Mouse (Mus musculus) megakaryocyte, embryonic 14.5 days (primary cell): ENCODE measurements around the gene Ddb1. TPM values are rescaled to one million over a fixed set of nuclear protein-coding genes. Genes with fewer than 3 reads are reported as not detected.

Source experiments
- H3K27me3 ChIP-seq: replicated peaks from 2 replicates; pipeline ENCODE3; 2012; ENCODE audit warnings: inconsistent platforms
- H3K36me3 ChIP-seq: replicated peaks from 2 replicates; pipeline ENCODE3; 2012; ENCODE audit warnings: low read length, inconsistent platforms, mixed read lengths
- H3K4me1 ChIP-seq: 2 replicates; pipeline ENCODE4 v1.6.1; 2012; ENCODE audit warnings: inconsistent platforms
- H3K4me3 ChIP-seq: replicated peaks from 2 replicates; pipeline ENCODE3; 2012; ENCODE audit warnings: moderate library complexity, mild to moderate bottlenecking, inconsistent platforms
- H3K9me3 ChIP-seq: 2 replicates; pipeline ENCODE4 v1.6.1; 2012; ENCODE audit warnings: inconsistent platforms
- FLI1 ChIP-seq: IDR thresholded peaks from 2 replicates; pipeline ENCODE4 v1.6.1; 2012; ENCODE audit warnings: low read length, inconsistent platforms, mixed read lengths
- GATA1 ChIP-seq: IDR thresholded peaks from 3 replicates; pipeline ENCODE4 v1.6.1; 2012; ENCODE audit warnings: mixed read lengths, low read length, inconsistent platforms, borderline replicate concordance
- polyA plus RNA-seq: library from polyadenylated mRNA; stranded (reverse); fragments of >175 nt; gene quantifications from 2 replicates; pipeline ENCODE4 v1.2.3, GENCODE M21; 2012; ENCODE audit warnings: low replicate concordance; ENCODE audit not compliant: insufficient read depth

Ddb1 gene
- polyA plus RNA-seq, 1 experiment, result 9.8 TPM

- Histone ChIP-seq H3K9me3 (no peaks in the 10 kb centered on the region), H3K4me1 (peaks cover 68% of the 10 kb centered on the region), H3K36me3 (peaks cover 51% of the 10 kb centered on the region), H3K4me3 (peak overlapping the region; percentile 97), H3K27me3 (no peaks in the 10 kb centered on the region)
- no peak for TF ChIP-seq GATA1
- TF ChIP-seq FLI1, result no peak
Measured at GRCm38 (mm10) chr19:10605901-10606622, 935 bp downstream of the Ddb1 start.

- no peak overlapping the region for H3K4me3 ChIP-seq
- peaks cover 72% of the 10 kb centered on the region for H3K36me3 ChIP-seq
- TF ChIP-seq FLI1, result no peak
- H3K9me3 ChIP-seq, result no peaks in the 10 kb centered on the region
- H3K27me3 ChIP-seq, result no peaks in the 10 kb centered on the region
- H3K4me1 ChIP-seq, result peaks cover 42% of the 10 kb centered on the region
Measured at GRCm38 (mm10) chr19:10608573-10609240, 3.6 kb downstream of the Ddb1 start.

- H3K36me3 ChIP-seq, result peaks cover 35% of the 10 kb centered on the region
- H3K4me3 ChIP-seq, result peak within 1 kb of the TSS; percentile 84
- TF ChIP-seq GATA1, result no peak
- TF ChIP-seq FLI1, result no peak
- H3K4me1 ChIP-seq, result peaks cover 26% of the 10 kb centered on the region
- peaks cover 33% of the 10 kb centered on the region for H3K27me3 ChIP-seq
- no peaks in the 10 kb centered on the region for H3K9me3 ChIP-seq
Measured at GRCm38 (mm10) chr19:10634106-10634871, 29.2 kb downstream of the Ddb1 start, which contains the start of gene Vwce. TSS of gene Vwce (plus strand) at chr19:10634213.

GRCm38 (mm10) chr19:10634872-10635318, 29.8 kb downstream of the Ddb1 start:
- H3K4me3 ChIP-seq, result peak overlapping the region; percentile 84
- H3K36me3 ChIP-seq, result peaks cover 29% of the 10 kb centered on the region

GRCm38 (mm10) chr19:10637840-10638239, 32.7 kb downstream of the Ddb1 start:
- Histone ChIP-seq H3K4me1 (peaks cover 53% of the 10 kb centered on the region), H3K4me3 (no peak overlapping the region), H3K36me3 (peaks cover 3% of the 10 kb centered on the region), H3K27me3 (peaks cover 56% of the 10 kb centered on the region), H3K9me3 (no peaks in the 10 kb centered on the region)
- no peak for TF ChIP-seq FLI1
- TF ChIP-seq GATA1, result no peak

More at GRCm38 (mm10) chr19:10634872-10635318, 29.8 kb downstream of the Ddb1 start:
- Histone ChIP-seq H3K4me1 (peaks cover 26% of the 10 kb centered on the region), H3K9me3 (no peaks in the 10 kb centered on the region), H3K27me3 (peaks cover 33% of the 10 kb centered on the region)
- TF ChIP-seq FLI1, result no peak
- no peak for TF ChIP-seq GATA1

- H3K27me3 ChIP-seq, result peaks cover 64% of the 10 kb centered on the region
- H3K4me1 ChIP-seq, result peaks cover 42% of the 10 kb centered on the region
- H3K9me3 ChIP-seq, result no peaks in the 10 kb centered on the region
- H3K36me3 ChIP-seq, result no peaks in the 10 kb centered on the region
- H3K4me3 ChIP-seq, result peak overlapping the region; percentile 42
- TF ChIP-seq FLI1 (no peak), GATA1 (no peak)
Measured at GRCm38 (mm10) chr19:10640080-10640479, 35.0 kb downstream of the Ddb1 start.

GRCm38 (mm10) chr19:10640589-10641378, 35.7 kb downstream of the Ddb1 start:
- TF ChIP-seq FLI1 (no peak), GATA1 (no peak)

GRCm38 (mm10) chr19:10645616-10646015, 40.5 kb downstream of the Ddb1 start:
- Histone ChIP-seq H3K36me3 (no peaks in the 10 kb centered on the region), H3K4me3 (no peak overlapping the region), H3K4me1 (peaks cover 29% of the 10 kb centered on the region), H3K9me3 (peaks cover 7% of the 10 kb centered on the region), H3K27me3 (peaks cover 78% of the 10 kb centered on the region)
- TF ChIP-seq FLI1 (no peak), GATA1 (no peak)

More at GRCm38 (mm10) chr19:10640589-10641378, 35.7 kb downstream of the Ddb1 start:
- Histone ChIP-seq H3K27me3 (peaks cover 63% of the 10 kb centered on the region), H3K4me1 (peaks cover 38% of the 10 kb centered on the region), H3K36me3 (no peaks in the 10 kb centered on the region), H3K4me3 (peak overlapping the region; percentile 50), H3K9me3 (no peaks in the 10 kb centered on the region)

- Histone ChIP-seq H3K27me3 (peaks cover 63% of the 10 kb centered on the region), H3K36me3 (no peaks in the 10 kb centered on the region), H3K4me3 (peak overlapping the region; percentile 33), H3K4me1 (peaks cover 15% of the 10 kb centered on the region), H3K9me3 (peaks cover 9% of the 10 kb centered on the region)
- TF ChIP-seq FLI1 (no peak), GATA1 (no peak)
Measured at GRCm38 (mm10) chr19:10648156-10648555, 43.0 kb downstream of the Ddb1 start.
